Mouse (Mus musculus): ENCODE measurements around the gene Jaml. TPM values are rescaled to one million over a fixed set of nuclear protein-coding genes. Genes with fewer than 3 reads are reported as not detected.

The Jaml gene
- total and polyA plus RNA-seq, 3 experiments: 0.06 to 2.9 (median 1.0) TPM

DNA sequence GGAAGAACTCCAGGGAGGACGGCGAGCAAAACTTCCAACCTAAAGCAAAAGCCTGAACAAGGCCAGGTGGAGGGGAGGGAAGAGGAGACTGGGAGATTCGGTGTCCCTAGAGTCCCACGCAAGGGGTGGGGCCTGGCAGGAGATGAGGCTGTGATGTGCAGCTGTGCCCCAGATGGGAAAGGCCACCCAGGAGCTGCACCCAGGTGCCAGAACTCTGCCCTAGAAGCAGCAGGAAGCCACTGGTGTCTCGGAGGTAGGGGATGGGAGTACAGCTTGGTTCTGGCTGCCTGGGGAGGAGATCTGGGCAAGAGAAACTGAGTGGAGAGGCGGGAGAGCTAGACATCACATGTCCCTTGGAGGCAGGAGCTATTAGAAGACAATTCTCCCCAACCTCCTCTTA, 42.0 kb downstream of the Jaml start:
- DNase-seq: no peak

DNA sequence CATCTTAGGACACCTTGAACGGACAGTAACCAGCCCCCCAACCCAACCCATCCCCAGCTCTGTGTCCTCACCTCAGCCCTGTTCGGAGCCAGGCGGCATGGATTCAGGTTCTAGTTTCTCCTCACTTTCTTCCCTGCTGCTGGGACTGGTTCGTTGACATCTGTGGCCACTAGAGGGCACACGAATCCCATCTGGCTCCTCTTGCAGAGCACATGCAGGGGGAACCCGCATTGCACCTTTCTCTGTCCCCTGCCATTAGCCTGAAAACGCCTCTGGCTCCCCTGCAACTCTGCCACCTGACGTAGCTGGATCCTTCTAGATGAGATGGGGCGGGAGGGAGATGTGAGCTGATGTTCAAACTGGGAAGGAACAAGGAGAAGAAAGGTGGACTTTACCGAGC, 42.8 kb downstream of the Jaml start:
- peak; percentile 71 for DNase-seq

DNA sequence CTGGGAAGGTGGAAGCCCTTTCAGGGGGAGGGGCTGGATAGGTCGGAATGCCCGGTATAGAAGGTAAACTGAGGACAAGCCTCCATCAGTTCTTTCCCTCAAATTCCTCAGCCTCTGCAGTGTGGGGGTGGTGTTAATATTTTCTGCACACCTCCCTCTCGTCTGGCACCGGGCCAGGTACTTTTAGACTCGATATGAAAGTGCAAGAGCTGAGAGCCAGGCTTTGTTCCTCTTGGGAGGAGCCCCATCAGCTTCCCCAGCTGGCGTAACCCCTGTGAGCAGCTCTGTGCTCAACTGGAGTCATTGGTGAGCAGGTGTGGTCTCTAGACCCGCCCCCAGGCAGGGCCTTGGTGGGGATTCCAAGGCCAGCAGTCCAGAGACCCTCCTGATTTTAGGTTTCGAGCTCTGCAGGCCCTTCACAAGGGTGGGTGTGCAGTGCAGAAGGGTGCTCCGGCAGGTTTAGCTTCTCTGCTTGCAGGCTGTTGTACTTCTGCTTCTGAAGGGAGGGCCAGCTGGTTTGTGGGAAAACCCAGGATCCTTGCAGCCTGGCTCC, 43.3 kb downstream of the Jaml start:
- DNase-seq: peak; percentile 10

DNA sequence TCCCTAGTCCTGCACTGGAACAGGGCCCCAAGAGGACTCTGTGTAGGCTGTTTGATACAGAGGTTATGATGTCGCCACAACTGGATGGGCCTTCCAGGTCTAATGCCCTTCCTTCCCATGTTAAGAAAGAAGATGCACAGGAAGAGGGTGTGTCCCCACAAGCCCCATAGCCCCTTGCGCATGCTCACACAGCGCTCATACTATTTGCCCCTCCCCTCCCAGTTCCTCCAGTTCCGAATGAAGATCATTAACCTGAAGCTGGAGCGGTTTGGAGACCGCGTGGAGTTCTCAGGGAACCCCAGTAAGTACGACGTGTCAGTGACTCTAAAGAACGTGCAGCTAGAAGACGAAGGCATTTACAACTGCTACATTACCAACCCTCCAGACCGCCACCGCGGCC, 46.2 kb downstream of the Jaml start:
- DNase-seq: no peak

DNA sequence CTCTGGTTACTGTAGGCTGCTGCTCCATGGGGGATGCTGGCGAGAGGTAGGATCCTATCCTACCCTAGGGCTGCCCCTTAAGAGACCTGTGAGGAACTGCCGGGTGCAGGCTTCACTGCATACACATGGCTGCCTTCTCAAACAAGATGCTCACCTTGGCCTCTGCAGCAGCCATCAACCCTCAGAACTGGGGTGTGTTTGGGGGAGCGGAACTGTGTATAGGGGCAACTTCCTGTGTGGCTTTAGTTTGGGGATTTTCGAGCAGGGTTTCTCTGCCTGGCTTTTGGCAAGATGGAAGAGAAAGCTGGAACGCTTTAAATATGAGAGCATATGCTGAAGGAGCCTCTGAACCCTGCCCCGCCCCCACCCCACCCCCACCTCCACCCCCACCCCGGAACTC, 48.0 kb downstream of the Jaml start:
- no peak for DNase-seq

DNA sequence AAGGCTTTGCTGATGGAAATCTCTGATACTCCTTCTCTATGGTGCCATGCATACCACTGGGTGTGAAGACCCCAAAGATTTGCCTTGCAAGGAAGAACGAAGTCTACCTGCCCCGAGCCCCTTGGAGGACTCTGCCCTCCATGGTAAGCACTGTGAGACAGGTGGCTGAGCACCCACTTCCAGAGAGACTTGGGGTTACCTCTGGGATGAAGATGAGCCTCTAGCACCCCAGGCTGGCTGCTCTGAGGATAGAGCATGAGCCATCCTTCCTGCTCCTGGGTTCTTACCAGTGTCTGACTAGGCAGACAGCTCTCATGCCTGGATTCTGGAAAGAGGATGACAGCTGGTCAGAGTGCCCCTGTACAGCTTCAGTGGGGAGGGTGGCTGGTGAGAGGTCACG, 51.1 kb downstream of the Jaml start:
- no peak for DNase-seq

DNA sequence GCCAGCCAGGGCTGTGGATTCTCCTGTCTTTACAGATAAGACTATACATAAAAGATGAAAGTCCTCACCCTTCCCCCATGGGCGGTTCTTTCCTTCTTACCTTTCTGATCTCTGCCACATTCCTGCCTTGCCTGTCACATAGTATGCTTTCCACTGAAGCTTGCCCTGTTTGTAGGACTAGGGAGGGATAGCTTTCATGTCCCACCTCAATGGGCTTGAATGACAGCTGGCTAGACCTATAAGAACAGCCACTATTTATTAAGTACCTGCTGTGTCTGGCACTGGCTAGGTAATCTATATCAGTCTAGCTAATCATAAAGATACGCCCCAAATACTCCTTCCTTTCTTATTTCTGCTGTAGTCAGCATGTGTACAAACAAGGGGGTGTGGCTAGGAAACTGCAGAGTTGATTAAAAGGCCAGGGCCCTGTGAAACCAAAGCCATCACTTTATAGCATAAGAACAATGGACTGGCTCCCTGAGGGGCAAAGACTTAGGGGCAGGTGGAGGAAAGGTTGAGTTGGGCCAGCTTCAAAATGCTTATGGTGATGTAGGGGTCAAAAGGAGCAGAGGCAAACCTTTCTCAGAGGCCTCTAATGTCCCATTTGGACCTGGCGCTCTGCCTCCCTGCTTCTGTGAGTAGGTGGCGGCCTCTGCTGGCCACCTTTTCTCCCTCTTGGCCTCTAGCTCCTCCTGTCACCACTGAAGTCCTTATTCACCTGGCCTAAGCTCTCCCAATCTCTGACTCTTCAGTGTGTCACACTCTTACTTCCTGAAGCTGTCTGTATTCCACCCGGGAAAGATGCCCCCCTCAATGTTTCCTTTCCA, 54.7 kb downstream of the Jaml start:
- DNase-seq: peak; percentile 47

DNA sequence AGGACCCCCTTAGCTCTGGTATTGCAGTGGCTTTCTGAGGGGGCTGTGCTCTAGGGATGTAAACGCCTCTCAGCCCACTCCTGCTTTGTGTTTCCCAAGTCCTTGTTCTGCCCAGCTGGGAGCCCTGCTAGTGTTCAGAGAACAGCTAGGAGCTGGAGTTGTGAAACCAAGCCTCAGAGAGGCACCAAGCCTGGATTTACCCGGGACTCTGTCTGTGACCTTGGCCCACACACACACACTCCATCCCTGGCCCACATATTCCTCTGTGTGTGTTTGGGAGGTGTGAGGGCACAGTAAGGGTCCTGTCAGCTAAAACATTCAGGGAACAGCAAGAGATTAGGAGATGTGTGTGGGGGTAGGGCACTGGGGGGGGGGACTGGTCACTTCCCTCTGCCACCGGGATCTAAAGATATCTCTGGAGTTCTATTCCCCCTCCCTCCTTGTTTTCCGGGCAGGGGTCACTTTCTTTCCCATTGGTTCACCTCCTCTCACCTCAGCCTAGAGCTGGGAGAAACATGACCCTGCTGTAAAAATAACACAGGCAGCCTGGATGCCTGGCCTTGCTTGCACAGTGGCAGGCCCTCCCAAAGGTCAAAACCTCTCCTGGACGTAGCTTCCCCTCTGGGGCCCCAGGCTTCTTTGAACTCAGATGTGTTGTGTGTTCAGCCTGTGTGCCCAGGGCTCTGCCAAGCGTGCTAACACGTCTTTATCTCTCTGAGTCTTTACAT, 57.6 kb downstream of the Jaml start:
- DNase-seq: peak; percentile 3

DNA sequence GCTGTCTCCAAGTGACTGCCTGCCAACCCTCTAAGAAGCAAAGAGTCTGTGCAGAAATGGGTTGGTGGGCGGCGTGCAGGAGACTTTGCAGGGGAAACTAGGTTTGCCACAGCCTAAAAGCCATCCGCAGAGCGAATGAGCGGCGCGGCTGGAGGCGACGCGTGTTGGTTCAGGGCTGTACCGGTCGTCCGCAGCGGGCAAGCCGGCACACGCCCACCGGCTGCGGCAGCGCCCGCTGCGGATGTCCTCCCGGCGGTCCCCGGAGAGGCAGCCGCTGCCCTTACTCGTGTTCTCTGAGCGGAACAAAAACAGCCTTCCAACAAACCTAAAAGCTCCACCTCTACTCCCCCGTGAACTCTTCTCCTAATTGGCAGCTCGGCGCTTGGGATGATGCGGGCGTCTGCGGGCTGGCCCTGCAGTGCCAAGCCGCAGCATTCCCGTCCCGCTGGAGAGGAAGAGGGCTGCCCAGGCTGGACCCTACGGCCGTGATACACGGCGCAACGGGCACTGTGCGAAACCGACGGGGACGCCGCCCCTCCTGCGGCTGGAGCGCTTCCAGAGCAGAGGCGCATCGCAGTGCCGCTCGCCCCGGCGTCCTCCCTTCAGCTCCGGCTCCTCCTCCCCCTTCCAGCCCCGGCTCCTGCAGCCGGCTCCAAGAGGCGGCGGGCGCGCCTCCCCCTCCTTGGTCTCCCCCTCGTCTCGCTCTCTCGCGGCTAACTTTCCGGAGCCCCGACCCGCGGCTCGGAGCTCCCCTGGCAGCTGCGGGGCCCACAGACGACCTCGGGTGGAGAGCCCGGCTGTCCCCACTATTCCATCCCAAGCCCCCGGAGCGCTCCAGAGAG, 59.4 kb downstream of the Jaml start, which contains the start of gene Scn4b:
Gene Scn4b (plus strand): TSS at position 205 of the 842 bp plus-strand sequence.
- peak; percentile 41 for DNase-seq

DNA sequence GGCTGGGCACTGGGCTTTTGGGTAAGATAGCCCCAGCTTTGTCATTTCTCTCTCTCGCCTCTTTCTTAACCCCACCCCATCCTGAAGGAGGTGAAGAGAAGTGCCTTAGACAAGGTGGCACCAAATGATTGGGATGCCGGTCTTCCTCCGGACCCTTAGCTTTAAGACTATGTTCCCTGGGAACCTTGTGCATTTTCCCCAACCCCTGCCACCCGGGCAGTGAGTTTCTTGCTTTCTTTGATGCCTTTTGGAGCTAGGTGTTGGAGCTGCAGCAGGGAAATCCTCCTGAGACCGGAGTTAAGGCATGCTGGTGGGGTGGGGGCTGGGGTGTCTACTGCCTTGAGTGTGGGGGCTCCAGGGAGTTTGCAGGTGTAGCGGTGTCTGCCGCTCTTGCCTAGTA, 60.1 kb downstream of the Jaml start:
- DNase-seq: no peak

DNA sequence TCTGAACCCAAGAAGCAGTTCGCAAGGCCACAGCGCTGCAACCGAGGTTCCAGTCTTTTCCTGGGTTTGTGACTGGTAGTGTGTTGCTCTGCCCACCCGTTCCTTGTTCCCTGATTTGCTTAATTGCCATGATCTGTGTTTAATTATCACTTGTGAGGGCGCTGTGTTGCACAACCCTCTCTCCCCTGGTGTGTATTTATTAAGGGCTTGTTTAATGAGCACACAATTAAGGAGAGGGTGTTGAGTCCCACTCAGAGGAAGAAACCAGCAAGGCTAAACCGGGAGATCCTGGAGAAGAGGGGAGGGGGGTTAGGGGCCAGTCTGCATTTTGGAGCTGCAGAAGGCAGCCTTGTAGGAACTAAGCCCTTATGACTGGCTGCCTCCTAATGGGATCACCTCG, 62.0 kb downstream of the Jaml start:
- DNase-seq: no peak

DNA sequence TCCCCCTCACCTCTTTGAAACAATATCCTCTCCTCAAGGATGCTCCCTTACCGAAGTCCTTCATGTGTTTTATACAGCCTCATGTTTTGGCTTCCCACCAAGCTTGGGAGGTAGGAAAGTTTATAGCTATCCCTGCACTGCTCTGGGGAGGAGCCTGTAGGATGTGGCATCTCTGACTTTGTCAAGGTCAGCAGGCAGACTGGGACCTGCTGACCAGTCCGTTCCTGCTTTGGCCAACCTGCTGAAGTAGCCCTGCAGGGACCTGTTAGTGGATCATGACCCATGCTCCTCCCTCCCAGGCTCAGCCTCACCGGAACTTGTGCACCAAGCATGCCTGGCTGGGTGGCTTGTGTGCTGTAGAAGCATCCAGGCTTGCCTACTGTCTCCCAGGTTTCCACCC, 63.7 kb downstream of the Jaml start:
- DNase-seq: no peak

DNA sequence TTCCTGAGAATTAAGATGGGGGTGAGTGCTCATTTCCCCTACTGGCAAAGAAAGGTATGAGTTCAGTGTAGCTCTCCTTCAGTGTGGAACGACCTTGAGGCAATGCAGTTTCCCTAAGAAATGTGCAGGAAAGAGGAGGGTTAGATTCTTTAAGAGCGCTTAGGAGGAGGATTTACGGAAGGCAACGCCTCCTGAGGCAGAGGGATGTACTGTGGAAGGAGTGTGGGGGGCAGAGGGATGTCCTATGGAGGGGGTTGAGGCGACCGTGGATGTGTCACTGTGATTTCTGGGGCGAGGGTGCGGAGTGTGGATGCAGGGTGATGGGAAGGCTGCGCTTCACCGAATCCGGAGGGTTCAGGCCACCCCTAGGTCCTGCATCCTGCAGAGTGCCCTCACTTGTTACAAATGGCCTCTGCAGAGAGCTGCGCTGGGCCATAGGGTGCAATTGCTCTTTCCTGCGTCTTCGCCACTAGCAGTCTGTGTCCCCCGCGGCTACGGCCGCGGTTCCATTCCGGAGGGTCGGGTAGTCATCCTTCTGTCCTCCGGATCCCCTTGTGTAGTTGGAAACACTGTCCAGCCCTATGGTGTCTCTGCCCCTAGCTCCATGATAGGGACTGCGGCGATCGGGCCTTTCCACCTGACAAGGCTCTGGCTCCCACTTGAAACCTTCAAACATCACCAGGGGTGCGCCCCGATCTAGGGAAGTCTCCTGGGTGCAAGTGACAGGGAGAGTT, 66.7 kb downstream of the Jaml start:
- no peak for DNase-seq

DNA sequence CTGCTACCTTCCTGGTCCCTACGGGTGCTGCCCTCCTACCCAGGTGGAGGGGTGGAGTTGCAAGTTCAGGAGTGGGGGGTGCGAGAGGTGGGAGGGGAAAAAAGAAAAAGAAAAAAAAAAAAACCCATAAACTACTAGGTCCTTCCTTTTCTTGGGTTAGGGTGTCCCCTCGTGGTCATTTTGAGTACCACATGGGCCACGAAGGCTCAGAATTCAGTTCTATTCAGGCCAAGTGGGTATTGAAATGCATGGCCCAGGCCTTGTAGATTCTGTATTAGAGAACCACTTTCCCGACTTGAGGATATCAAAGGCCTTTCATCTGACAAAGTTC, 67.2 kb downstream of the Jaml start:
- peak; percentile 57 for DNase-seq

DNA sequence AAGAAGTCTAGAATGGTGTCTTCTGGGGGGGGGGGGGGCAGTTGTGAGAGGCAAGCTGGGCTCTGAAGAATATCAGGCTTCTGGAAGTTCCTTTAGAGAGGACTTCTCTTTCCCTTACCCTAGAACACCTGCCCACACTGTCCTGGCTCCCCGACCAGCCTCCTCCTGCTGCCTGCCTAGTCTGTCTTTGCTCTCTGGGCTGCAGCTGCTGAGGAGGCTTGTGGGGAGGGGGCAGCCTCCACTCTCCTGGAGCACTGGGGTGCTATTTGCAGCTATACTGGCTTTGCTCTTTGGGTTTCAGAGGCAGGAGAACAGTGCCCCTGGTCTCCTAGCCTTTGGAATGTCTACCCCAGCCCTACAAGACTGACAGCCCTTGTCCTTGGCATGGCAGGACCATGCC, 72.0 kb downstream of the Jaml start:
- no peak for DNase-seq

DNA sequence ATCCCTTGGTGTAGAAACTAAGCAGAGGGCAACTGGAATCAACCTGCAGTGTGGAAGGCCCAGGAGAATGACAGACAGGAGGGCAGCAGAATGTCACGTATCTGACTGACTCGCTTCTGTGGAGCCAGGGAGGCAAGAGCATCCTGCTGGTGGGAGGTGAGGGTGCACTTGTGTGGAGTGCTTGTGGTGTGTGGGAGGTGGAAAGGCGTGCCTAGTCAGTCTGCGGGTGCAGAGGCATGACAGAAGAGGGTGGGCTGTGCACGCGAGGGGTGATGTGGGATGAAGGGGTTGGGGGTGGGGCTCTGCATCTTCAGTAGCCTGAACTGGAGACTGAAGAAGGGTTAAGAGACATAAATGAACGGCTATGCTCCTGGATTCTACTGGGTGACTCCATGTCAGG, 74.4 kb downstream of the Jaml start:
- no peak for DNase-seq

Other genes starting within 250 kb of the Jaml start
- 10 to 100 TPM; 20.0 to 38.4 TPM for gene Kmt2a, start 197.9 kb upstream of the Jaml start, total RNA-seq (2021)
- 12.9 and 19.4 TPM in 2 replicates for gene Kmt2a, start 197.9 kb upstream of the Jaml start, polyA plus RNA-seq (2012; rRNA removed)
- gene Atp5l, start 158.4 kb upstream of the Jaml start, total RNA-seq (2021): 100 to 1,000 TPM; 557 to 696 TPM
- gene Atp5l, start 158.4 kb upstream of the Jaml start, polyA plus RNA-seq (2012; rRNA removed): 184 and 248 TPM in 2 replicates
- 100 to 1,000 TPM in 1 of 2 experiments, 10 to 100 TPM in 1; 90.8 to 121 TPM for gene Ube4a, start 113.6 kb upstream of the Jaml start, total RNA-seq (2021)
- 4.1 and 6.4 TPM in 2 replicates for gene Ube4a, start 113.6 kb upstream of the Jaml start, polyA plus RNA-seq (2012; rRNA removed)
- 1 to 10 TPM in 1 of 2 experiments, not detected in 1; 1.0 TPM for gene Cd3g, start 98.8 kb upstream of the Jaml start, total RNA-seq (2021)
- gene Cd3g, start 98.8 kb upstream of the Jaml start, polyA plus RNA-seq (2012; rRNA removed): 0.21 TPM in 1 of 2 replicates, not detected in the other
- gene Cd3d, start 97.4 kb upstream of the Jaml start, total RNA-seq (2021): under 1 TPM in 1 of 2 experiments, not detected in 1; 0.90 TPM
- 0.06 TPM in 1 of 2 replicates, not detected in the other for gene Cd3d, start 97.4 kb upstream of the Jaml start, polyA plus RNA-seq (2012; rRNA removed)
- gene Cd3e, start 69.6 kb upstream of the Jaml start, total RNA-seq (2021): 1 to 10 TPM in 1 of 2 experiments, under 1 TPM in 1; 0.55 to 1.5 TPM
- gene Cd3e, start 69.6 kb upstream of the Jaml start, polyA plus RNA-seq (2012; rRNA removed): 0.34 and 0.42 TPM in 2 replicates
- 10 to 100 TPM in 1 of 2 experiments, 1 to 10 TPM in 1; 9.2 to 12.5 TPM for gene Mpzl2, start 39.4 kb upstream of the Jaml start, total RNA-seq (2021)
- 3.7 and 4.9 TPM in 2 replicates for gene Mpzl2, start 39.4 kb upstream of the Jaml start, polyA plus RNA-seq (2012; rRNA removed)
- gene Mpzl3, start 24.0 kb upstream of the Jaml start, total RNA-seq (2021): 10 to 100 TPM in 1 of 2 experiments, 1 to 10 TPM in 1; 6.2 to 13.3 TPM
- 0.99 and 1.3 TPM in 2 replicates for gene Mpzl3, start 24.0 kb upstream of the Jaml start, polyA plus RNA-seq (2012; rRNA removed)
- gene Scn2b, start 38.6 kb downstream of the Jaml start, total RNA-seq (2021): 10 to 100 TPM; 10.4 to 13.5 TPM
- gene Scn2b, start 38.6 kb downstream of the Jaml start, polyA plus RNA-seq (2012; rRNA removed): 2.0 and 2.2 TPM in 2 replicates
- 1 to 10 TPM in 1 of 2 experiments, under 1 TPM in 1; 0.46 to 1.0 TPM for gene Scn4b, start 59.2 kb downstream of the Jaml start, total RNA-seq (2021)
- gene Scn4b, start 59.2 kb downstream of the Jaml start, polyA plus RNA-seq (2012; rRNA removed): 0.18 and 0.51 TPM in 2 replicates
- gene BC049352, start 102.8 kb downstream of the Jaml start, total RNA-seq (2021): 1 to 10 TPM in 1 of 2 experiments, not detected in 1; 1.1 TPM
- gene BC049352, start 102.8 kb downstream of the Jaml start, polyA plus RNA-seq (2012; rRNA removed): 0.16 and 0.23 TPM in 2 replicates
- gene Tmprss4, start 124.9 kb downstream of the Jaml start, total RNA-seq (2021): not detected
- not detected in 2 replicates for gene Tmprss4, start 124.9 kb downstream of the Jaml start, polyA plus RNA-seq (2012; rRNA removed)
- 1 to 10 TPM; 2.3 to 3.7 TPM for gene Il10ra, start 190.0 kb downstream of the Jaml start, total RNA-seq (2021)
- 3.1 and 3.6 TPM in 2 replicates for gene Il10ra, start 190.0 kb downstream of the Jaml start, polyA plus RNA-seq (2012; rRNA removed)
- under 1 TPM; 0.26 to 0.73 TPM for gene Tmprss13, start 239.9 kb downstream of the Jaml start, total RNA-seq (2021)
- 0.15 and 0.31 TPM in 2 replicates for gene Tmprss13, start 239.9 kb downstream of the Jaml start, polyA plus RNA-seq (2012; rRNA removed)

All from adrenal gland, adult 2 months (tissue).